Mouse (Mus musculus) cortical plate, adult 2 months (tissue): Measurements from ENCODE around the gene Krt34. TPM values are rescaled to one million over a fixed set of nuclear protein-coding genes. Genes with fewer than 3 reads are reported as not detected.

Experiments used
- H3K27ac ChIP-seq: fragments of 200-500 bp; 2 replicates; pipeline ENCODE4 v1.5.1; 2012; ENCODE audit warnings: low read length, control low read depth, inconsistent platforms; ENCODE audit not compliant: insufficient read depth
- H3K4me1 ChIP-seq: fragments of 200-500 bp; 2 replicates; pipeline ENCODE4 v1.6.1; 2011; ENCODE audit warnings: low read length; ENCODE audit not compliant: control insufficient read depth, insufficient read depth
- H3K4me3 ChIP-seq: fragments of 200-500 bp; 2 replicates; pipeline ENCODE4 v1.5.1; 2011; ENCODE audit warnings: mild to moderate bottlenecking, low read length, control low read depth; ENCODE audit not compliant: insufficient read depth
- CTCF ChIP-seq: fragments of 200-500 bp; IDR thresholded peaks from 2 replicates; pipeline ENCODE4 v1.5.1; 2011; ENCODE audit warnings: mild to moderate bottlenecking, control low read depth, low read length; ENCODE audit not compliant: insufficient read depth; ENCODE audit errors: extremely low read depth
- POLR2A ChIP-seq: fragments of 200-500 bp; IDR thresholded peaks from 2 replicates; pipeline ENCODE4 v1.6.1; 2011; ENCODE audit warnings: mild to moderate bottlenecking, low read length, control low read depth; ENCODE audit not compliant: insufficient read depth; ENCODE audit errors: extremely low read depth
- polyA plus RNA-seq: library from polyadenylated mRNA; depleted of rRNA; stranded (reverse); fragments of >200 nt; gene quantifications from 2 replicates; pipeline ENCODE4 v1.2.3, GENCODE M21; 2012

Krt34 gene
- polyA plus RNA-seq, 1 experiment, result not detected

DNA sequence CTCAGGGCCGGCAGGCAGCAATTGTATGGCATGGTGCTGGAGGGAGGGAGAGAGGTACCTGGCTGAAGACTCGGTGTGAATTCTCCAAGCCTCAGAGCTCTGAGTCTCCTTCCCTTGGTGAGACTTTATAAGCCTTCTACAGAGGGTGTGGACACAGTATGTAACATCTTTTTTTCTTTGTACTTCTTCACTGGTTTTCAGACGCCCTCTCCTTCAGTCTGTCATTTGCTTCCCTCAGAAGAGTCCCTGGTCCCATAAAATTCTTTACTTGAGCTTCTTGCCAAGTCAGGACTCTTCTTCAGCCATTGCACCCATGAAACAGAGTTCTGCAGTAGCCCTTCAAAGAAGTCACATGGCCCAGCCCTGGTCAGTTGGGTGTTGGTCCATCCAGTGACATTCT is 9.1 kb upstream of the Krt34 start, which contains the start of gene Krt31:
Krt31 (minus strand) TSS at position 101 of the 400 bp plus-strand sequence.
- TF ChIP-seq CTCF, result no peak
- no peak for TF ChIP-seq POLR2A
- H3K4me1 ChIP-seq, result no peaks in the 10 kb centered on the region; the same call in 1 of the 2 replicates
- no peak within 1 kb of the TSS for H3K4me3 ChIP-seq
- no peak within 1 kb of the TSS for H3K27ac ChIP-seq

DNA sequence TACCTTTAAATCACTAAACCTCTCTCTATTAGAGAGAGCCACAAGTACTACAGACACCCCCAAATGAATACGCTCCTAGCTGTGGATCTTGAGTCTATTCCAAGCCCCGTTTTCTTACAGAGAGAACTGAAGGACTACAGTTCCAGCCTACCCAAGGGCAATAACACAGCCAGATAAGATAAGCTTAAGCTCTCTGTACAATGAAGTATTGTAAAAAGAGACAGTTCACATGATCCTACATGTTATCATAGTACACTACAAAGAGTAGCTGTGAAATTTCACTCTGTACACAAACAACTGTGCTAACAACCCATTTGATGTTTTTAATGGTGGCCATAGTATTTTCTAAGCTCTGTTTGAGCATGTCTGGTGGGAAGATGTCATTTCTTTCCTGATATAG is 5.8 kb upstream of the Krt34 start:
- Histone ChIP-seq H3K27ac (no peak overlapping the region), H3K4me1 (no peaks in the 10 kb centered on the region; the same call in 1 of the 2 replicates), H3K4me3 (no peak overlapping the region)
- TF ChIP-seq POLR2A, result no peak

DNA sequence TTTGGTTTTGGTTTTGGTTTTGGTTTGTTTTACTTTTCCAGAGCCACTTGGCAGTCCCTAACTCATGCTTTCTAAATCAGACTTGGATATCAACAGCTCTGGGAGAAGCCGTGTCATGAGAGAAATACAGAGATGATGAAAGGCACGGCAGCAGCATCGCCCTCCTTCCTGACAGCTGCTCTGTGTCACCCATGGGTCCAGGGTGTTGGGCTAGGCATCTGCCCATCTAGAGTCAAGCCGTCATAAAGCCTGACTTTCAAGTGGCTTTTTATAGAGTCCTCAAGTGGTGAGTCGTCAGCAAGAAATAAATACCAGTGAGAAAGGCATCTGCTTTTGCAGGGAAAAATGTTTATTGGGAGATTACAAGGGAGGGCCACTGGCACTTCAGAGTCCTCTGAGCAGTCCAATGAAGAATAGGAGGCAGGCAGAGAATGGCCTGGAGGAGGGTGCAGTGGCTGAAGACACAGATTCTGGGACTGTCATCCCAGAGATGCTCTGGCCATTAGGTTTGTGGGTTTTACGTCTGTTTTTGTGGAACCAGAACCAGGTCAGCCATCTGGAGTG is 5.0 kb upstream of the Krt34 start:
- TF ChIP-seq CTCF, result no peak
- no peak for TF ChIP-seq POLR2A
- Histone ChIP-seq H3K4me3 (no peak overlapping the region), H3K4me1 (no peaks in the 10 kb centered on the region; the same call in 1 of the 2 replicates), H3K27ac (no peak overlapping the region)

GRCm38 (mm10) chr11:100029768-100030167 is 11.6 kb downstream of the Krt34 start, which contains the start of gene Krt33b:
TSS of gene Krt33b (minus strand) at chr11:100029868.
- TF ChIP-seq CTCF (no peak), POLR2A (no peak)
- Histone ChIP-seq H3K4me1 (no peaks in the 10 kb centered on the region), H3K27ac (no peak within 1 kb of the TSS), H3K4me3 (no peak within 1 kb of the TSS)

GRCm38 (mm10) chr11:100021438-100021837 is 19.9 kb downstream of the Krt34 start:
- Histone ChIP-seq H3K4me3 (no peak overlapping the region), H3K4me1 (no peaks in the 10 kb centered on the region; the same call in 1 of the 2 replicates), H3K27ac (no peak overlapping the region)
- TF ChIP-seq CTCF (no peak), POLR2A (no peak)

DNA sequence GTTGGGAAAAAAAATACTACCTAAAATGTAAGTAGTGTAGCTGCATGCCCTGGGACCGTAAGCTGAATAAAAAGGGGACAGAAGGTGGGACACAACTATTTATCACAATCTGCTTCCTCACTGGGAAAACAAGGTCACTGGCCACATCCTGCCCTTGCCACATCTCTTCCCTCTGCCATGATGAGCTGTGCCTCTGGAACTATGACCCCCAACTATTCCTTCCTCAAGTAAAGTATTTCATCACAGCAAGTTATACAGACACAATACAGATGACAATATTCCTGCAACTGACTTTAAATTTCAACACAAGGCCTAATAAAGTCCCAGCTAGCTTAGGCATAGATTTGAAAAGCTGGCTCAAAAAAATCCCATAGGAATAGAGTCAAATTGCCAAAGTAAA is 21.9 kb downstream of the Krt34 start:
- H3K27ac ChIP-seq, result no peak overlapping the region
- TF ChIP-seq CTCF (no peak), POLR2A (no peak)

DNA sequence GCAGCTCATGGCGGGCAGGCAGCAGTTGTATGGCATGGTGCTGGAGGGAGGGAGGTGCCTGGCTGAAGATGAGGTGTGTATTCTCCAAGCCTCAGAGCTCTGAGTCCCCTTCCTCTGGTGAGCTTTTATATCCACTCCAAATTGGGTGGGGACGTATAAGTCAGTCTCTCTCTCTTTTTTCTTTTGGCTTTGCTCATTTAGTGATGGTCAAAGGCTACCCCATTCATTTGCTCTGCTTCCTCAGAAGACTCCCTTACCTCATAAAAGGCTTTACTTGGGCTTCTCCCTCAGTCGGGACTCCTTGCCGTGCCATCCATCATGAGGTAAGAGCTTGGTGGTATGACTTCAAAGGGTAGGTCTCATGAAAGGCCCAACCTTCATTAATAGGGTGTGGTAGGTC is 25.2 kb downstream of the Krt34 start, which contains the start of gene Krt33a:
Krt33a (minus strand) TSS at position 101 of the 400 bp plus-strand sequence.
- Histone ChIP-seq H3K4me3 (no peak within 1 kb of the TSS), H3K4me1 (no peaks in the 10 kb centered on the region; the same call in 1 of the 2 replicates), H3K27ac (no peak within 1 kb of the TSS)
- TF ChIP-seq POLR2A (no peak), CTCF (no peak)

More for the DNA sequence above, 21.9 kb downstream of the Krt34 start:
- no peak overlapping the region for H3K4me3 ChIP-seq
- H3K4me1 ChIP-seq, result no peaks in the 10 kb centered on the region; the same call in 1 of the 2 replicates

GRCm38 (mm10) chr11:100013691-100014171 is 27.6 kb downstream of the Krt34 start:
- no peak overlapping the region for H3K27ac ChIP-seq
- no peaks in the 10 kb centered on the region for H3K4me1 ChIP-seq
- no peak overlapping the region for H3K4me3 ChIP-seq
- TF ChIP-seq CTCF (no peak), POLR2A (no peak)

DNA sequence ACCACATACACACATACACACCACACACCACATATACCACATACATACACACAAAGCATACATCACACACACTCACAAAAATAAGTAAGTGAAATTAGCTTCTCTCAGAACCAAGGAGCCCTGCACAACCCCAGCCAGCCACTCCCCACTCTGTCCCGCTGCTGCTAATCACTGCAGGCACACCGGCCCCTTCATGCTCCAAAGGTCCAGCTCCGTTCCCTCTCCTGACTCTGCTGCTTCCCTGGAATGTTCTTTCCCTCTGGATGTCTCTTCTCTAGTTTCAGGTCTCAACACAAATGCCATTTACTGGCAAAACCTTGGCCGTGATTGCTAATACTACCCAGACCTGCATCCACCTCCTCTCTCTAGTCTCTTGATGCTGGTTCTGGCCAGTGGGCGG is 30.7 kb downstream of the Krt34 start:
- TF ChIP-seq CTCF (no peak), POLR2A (no peak)
- Histone ChIP-seq H3K4me1 (no peaks in the 10 kb centered on the region), H3K27ac (no peak overlapping the region), H3K4me3 (no peak overlapping the region)

GRCm38 (mm10) chr11:100008336-100008735 is 33.0 kb downstream of the Krt34 start:
- Histone ChIP-seq H3K4me1 (no peaks in the 10 kb centered on the region), H3K4me3 (no peak overlapping the region), H3K27ac (no peak overlapping the region)
- TF ChIP-seq POLR2A, result no peak
- TF ChIP-seq CTCF, result no peak
